In the genomic region with DNA sequence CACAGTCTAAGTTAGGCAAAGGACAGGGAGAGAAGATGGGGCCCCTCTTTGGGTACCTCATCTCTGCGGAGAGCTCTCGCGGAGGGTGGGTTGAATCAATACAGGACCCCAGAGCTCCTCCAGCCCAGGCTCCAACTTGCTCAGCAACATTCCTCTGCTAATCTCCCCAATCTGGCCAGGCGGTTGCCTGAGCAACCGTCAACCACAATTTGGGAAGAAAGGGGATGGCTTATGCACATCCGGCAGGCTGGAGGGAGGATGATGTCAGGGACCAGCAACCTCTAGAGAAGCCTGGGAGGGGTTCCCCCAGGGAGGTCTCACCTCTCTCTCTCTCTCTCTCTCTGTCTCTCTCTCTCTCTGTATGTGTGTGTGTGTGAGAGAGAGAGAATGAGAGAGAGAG, we compare ENCODE assay signal across 10 mouse cellular contexts. TPM values are rescaled to one million over a fixed set of nuclear protein-coding genes. Genes with fewer than 3 reads are reported as not detected.
A peak's percentile ranks its signal among the peaks of the same experiment; 100 is the strongest.
DNase-seq lines count a peak whose midpoint lies in the region; ATAC-seq lines count a peak whose summit lies in the region.
"Had no signal": no experiment of that assay in that cellular context is flagged by ENCODE, and none has a peak within 500 bp of the region (broad histone marks: within the 10 kb centered on the region; RNA-seq: fewer than 3 reads in every experiment).

No protein-coding gene starts in this region.

- H3K4me3 ChIP-seq in hindbrain, embryonic 14.5 days (replicated peaks; ENCODE audit: low read length), result no peak overlapping the region

- 0 out of 2 replicates have a peak, but pooled peaks have one; percentile 17 for ATAC-seq in hindbrain, embryonic 14.5 days (ENCODE audit: low FRiP score)
- ATAC-seq: liver, postnatal 0 days had no signal

- no peaks in the 10 kb centered on the region; the same call in 1 of the 2 replicates for H3K4me1 ChIP-seq in hindbrain, embryonic 14.5 days (replicated peaks; ENCODE audit: control insufficient read depth, insufficient read depth, low read length)

- 17% methylated on average over 6 of the region's 6 CpGs for WGBS in hindbrain, embryonic 14.5 days

- H3K9me3 ChIP-seq in hindbrain, embryonic 14.5 days (ENCODE audit: control insufficient read depth, low read length), result no peaks in the 10 kb centered on the region

- H3K9ac ChIP-seq in hindbrain, embryonic 14.5 days, result no peak overlapping the region
- H3K9ac ChIP-seq: liver, postnatal 0 days had no signal

- no peaks in the 10 kb centered on the region for H3K27me3 ChIP-seq in hindbrain, embryonic 14.5 days (ENCODE audit: control insufficient read depth, insufficient read depth, low read length)

- H3K36me3 ChIP-seq in hindbrain, embryonic 14.5 days (replicated peaks; ENCODE audit: control insufficient read depth, insufficient read depth), result no peaks in the 10 kb centered on the region

- H3K4me2 ChIP-seq in hindbrain, embryonic 14.5 days (replicated peaks), result no peak overlapping the region

- no peak overlapping the region for H3K27ac ChIP-seq in hindbrain, embryonic 14.5 days

- DNase-seq in adrenal gland, adult 2 months, result peak; percentile 18
- DNase-seq in adrenal gland, adult 18-20 months (ENCODE audit: low spot score in 2 of 2), result no peak
- peak; percentile 79 for DNase-seq in R1 (ENCODE audit: low read depth, low spot score)
- DNase-seq in hindbrain, embryonic 14.5 days (ENCODE audit: low spot score), result no peak
- DNase-seq in mesoderm, embryonic 11.5 days (ENCODE audit: low read depth, low spot score), result peak; percentile 82
- DNase-seq in cerebellum, postnatal 4 days (ENCODE audit: low spot score in 2 of 2), result no peak
- no peak for DNase-seq in testis, postnatal 14 days (ENCODE audit: low spot score)
- no peak for DNase-seq in cerebellum, adult 8-10 months
- DNase-seq: heart, postnatal 10 days; liver, postnatal 0 days had no signal

RNA-seq across cellular contexts. Expression of gene Ptpru, which starts 11.2 kb away (rescaled TPM):
- total RNA-seq in adrenal gland, adult 2 months (2021), result 10 to 100 TPM; 41.5 to 59.1 TPM
- polyA plus RNA-seq in adrenal gland, adult 2 months (2012; rRNA removed), result 48.0 and 54.8 TPM in 2 replicates
- total RNA-seq in adrenal gland, adult 18-20 months (2021), result 10 to 100 TPM; 49.3 to 55.5 TPM
- 19.8 and 20.0 TPM in 2 replicates for polyA plus RNA-seq in hindbrain, embryonic 14.5 days (2014; fragmentation: Nextera tagmentation; extraction: Ambion mirVana)

RNA-seq across cellular contexts. Expression of gene Mecr, which starts 16.4 kb away (rescaled TPM):
- 100 to 1,000 TPM in 1 of 2 experiments, 10 to 100 TPM in 1; 99.9 to 107 TPM for total RNA-seq in adrenal gland, adult 2 months (2021)
- 64.8 and 71.5 TPM in 2 replicates for polyA plus RNA-seq in adrenal gland, adult 2 months (2012; rRNA removed)
- total RNA-seq in adrenal gland, adult 18-20 months (2021), result 100 to 1,000 TPM in 1 of 2 experiments, 10 to 100 TPM in 1; 94.4 to 162 TPM
- polyA plus RNA-seq in hindbrain, embryonic 14.5 days (2014; fragmentation: Nextera tagmentation; extraction: Ambion mirVana), result 29.2 and 32.6 TPM in 2 replicates

RNA-seq across cellular contexts. Expression of gene Srsf4, which starts 46.5 kb away (rescaled TPM):
- total RNA-seq in adrenal gland, adult 2 months (2021), result 10 to 100 TPM; 55.9 to 70.2 TPM
- 21.6 and 23.9 TPM in 2 replicates for polyA plus RNA-seq in adrenal gland, adult 2 months (2012; rRNA removed)
- total RNA-seq in adrenal gland, adult 18-20 months (2021), result 10 to 100 TPM; 59.7 to 62.5 TPM
- polyA plus RNA-seq in hindbrain, embryonic 14.5 days (2014; fragmentation: Nextera tagmentation; extraction: Ambion mirVana), result 87.0 and 94.2 TPM in 2 replicates

Comparison
In these comparisons a context has a peak if more than half of its experiments do, and no peak if none do; other contexts are left out.
1. DNase-seq: peak in adrenal gland, adult 2 months (single experiment), R1 (single experiment) and mesoderm, embryonic 11.5 days (single experiment); none in adrenal gland, adult 18-20 months (0 of 2), hindbrain, embryonic 14.5 days (single experiment), cerebellum, postnatal 4 days (0 of 2), testis, postnatal 14 days (single experiment) and cerebellum, adult 8-10 months (single experiment).